18 mouse cellular contexts compared by ENCODE assay signal in the genomic region with DNA sequence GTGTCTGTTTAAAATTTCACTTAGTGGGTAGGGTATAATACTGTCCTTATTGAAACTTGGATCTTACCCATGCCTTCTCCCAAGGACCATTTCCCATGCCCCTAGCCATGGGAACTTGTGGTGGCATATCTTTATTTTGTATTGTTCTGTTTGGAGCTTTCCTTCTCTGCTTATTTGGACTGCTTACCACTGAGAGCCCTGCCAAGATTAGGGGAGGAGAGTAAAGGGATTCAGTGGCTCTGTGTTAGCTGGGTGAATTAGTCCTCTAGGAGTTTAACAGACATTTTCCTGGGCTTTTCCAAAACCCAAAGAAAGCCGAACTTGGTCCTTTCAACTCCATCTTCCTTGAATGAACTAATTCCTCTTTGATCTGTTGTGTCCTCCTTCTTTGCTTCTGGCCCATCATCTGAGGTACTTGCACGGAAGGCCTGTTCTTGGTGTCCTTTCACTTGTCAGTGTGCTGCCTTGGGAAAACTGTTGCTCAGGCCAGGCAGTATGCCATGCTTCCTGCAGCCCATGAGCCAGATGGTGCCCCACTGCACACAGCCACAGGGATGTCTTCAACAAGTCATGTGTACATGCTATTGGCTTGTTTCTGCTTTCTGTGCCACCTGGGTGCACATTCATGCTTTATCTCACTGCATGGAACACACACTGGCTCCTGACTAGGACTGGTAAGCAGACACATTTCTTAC. TPM values are rescaled to one million over a fixed set of nuclear protein-coding genes. Genes with fewer than 3 reads are reported as not detected.
DNase-seq lines count a peak whose midpoint lies in the region; ATAC-seq and TF ChIP-seq lines count a peak whose summit lies in the region.
"Had no signal": no experiment of that assay in that cellular context is flagged by ENCODE, and none has a peak within 500 bp of the region (broad histone marks: within the 10 kb centered on the region; RNA-seq: fewer than 3 reads in every experiment).

No protein-coding gene starts in this region.

- whole genome bisulfite sequencing in forebrain, postnatal 0 days = 42% methylated on average over 2 of the region's 2 CpGs
- 61% methylated on average over 2 of the region's 2 CpGs for WGBS in forebrain, embryonic 13.5 days

- peak; percentile 24 for DNase-seq in forebrain, postnatal 0 days
- no peak for DNase-seq in left cerebral cortex, adult 2 months (ENCODE audit: extremely low spot score in 1 of 2, low spot score in 2 of 2)
- no peak for DNase-seq in left cerebral cortex, postnatal 25 days (ENCODE audit: low spot score in 2 of 2)
- DNase-seq in brain, adult 2 months (ENCODE audit: low read depth, low spot score) = peak; percentile 27
- DNase-seq in brain, embryonic 14.5 days (ENCODE audit: low read depth) = peak; percentile 46
- no peak for DNase-seq in embryo, embryonic 10.5 days (ENCODE audit: low spot score)
- no peak for DNase-seq in urinary bladder, postnatal 36 days (ENCODE audit: low spot score in 2 of 2)
- DNase-seq: adrenal gland, postnatal 25 days; gastrocnemius, postnatal 36 days; kidney, adult 9 months; kidney, postnatal 4 days; lung, postnatal 14 days; thymus, postnatal 4 days had no signal

- intact Hi-C loops in left cerebral cortex, adult 2 months (cut with DNase I) = no loop called here
- intact Hi-C loops in left cerebral cortex, postnatal 25 days (cut with DNase I) = no loop called here

- H3K4me1 ChIP-seq in forebrain, postnatal 0 days (ENCODE audit: insufficient read depth) = no peaks in the 10 kb centered on the region
- H3K4me1 ChIP-seq in forebrain, embryonic 13.5 days = no peaks in the 10 kb centered on the region; the same call in 1 of the 2 replicates
- H3K4me1 ChIP-seq: limb, embryonic 15.5 days had no signal

- no peak for TF ChIP-seq POLR2A in brain, embryonic 14.5 days (IDR thresholded peaks at IDR 0.05; ENCODE audit: borderline replicate concordance, extremely low read depth, insufficient read depth, insufficient read length, poor library complexity, severe bottlenecking)

- H3K4me2 ChIP-seq in forebrain, postnatal 0 days (ENCODE audit: low read depth) = no peak overlapping the region
- no peak overlapping the region for H3K4me2 ChIP-seq in forebrain, embryonic 13.5 days
- H3K4me2 ChIP-seq: heart, embryonic 11.5 days; limb, embryonic 15.5 days had no signal

- no peaks in the 10 kb centered on the region for H3K9me3 ChIP-seq in forebrain, postnatal 0 days (ENCODE audit: low read length)
- no peaks in the 10 kb centered on the region for H3K9me3 ChIP-seq in forebrain, embryonic 13.5 days (replicated peaks)
- H3K9me3 ChIP-seq: embryonic facial prominence, embryonic 10.5 days; limb, embryonic 15.5 days had no signal

- ATAC-seq in forebrain, postnatal 0 days = peak; percentile 88
- ATAC-seq in forebrain, embryonic 13.5 days = no peak
- ATAC-seq: inflammation-experienced regulatory T-cells, adult 6 months had no signal

- no peak overlapping the region for H3K27ac ChIP-seq in forebrain, postnatal 0 days (ENCODE audit: low read depth, low read length)
- no peak overlapping the region for H3K27ac ChIP-seq in forebrain, embryonic 13.5 days
- H3K27ac ChIP-seq in left cerebral cortex, adult 2 months = peak overlapping the region; percentile 19; the same call in 1 of the 2 replicates
- H3K27ac ChIP-seq: embryonic facial prominence, embryonic 10.5 days; limb, embryonic 15.5 days had no signal

- no peaks in the 10 kb centered on the region for H3K36me3 ChIP-seq in forebrain, postnatal 0 days (ENCODE audit: insufficient read depth)
- H3K36me3 ChIP-seq in forebrain, embryonic 13.5 days (ENCODE audit: poor library complexity, severe bottlenecking) = no peaks in the 10 kb centered on the region
- H3K36me3 ChIP-seq: limb, embryonic 15.5 days had no signal

- no peak overlapping the region for H3K9ac ChIP-seq in forebrain, postnatal 0 days
- H3K9ac ChIP-seq in forebrain, embryonic 13.5 days = no peak overlapping the region
- H3K9ac ChIP-seq: limb, embryonic 15.5 days had no signal

- no peaks in the 10 kb centered on the region for H3K27me3 ChIP-seq in forebrain, postnatal 0 days (ENCODE audit: insufficient read depth, low read length)
- no peaks in the 10 kb centered on the region for H3K27me3 ChIP-seq in forebrain, embryonic 13.5 days
- H3K27me3 ChIP-seq: limb, embryonic 15.5 days had no signal

- no peak overlapping the region for H3K4me3 ChIP-seq in forebrain, postnatal 0 days (ENCODE audit: low read depth, low read length)
- no peak overlapping the region for H3K4me3 ChIP-seq in forebrain, embryonic 13.5 days
- H3K4me3 ChIP-seq in left cerebral cortex, adult 2 months = no peak overlapping the region
- H3K4me3 ChIP-seq: embryonic facial prominence, embryonic 10.5 days; limb, embryonic 15.5 days had no signal

- TF ChIP-seq CTCF in forebrain, postnatal 0 days (IDR thresholded peaks at IDR 0.05; ENCODE audit: low read depth) = no peak
- no peak for TF ChIP-seq CTCF in left cerebral cortex, adult 2 months (IDR thresholded peaks at IDR 0.05)
- no peak for TF ChIP-seq CTCF in brain, embryonic 14.5 days (IDR thresholded peaks at IDR 0.05; ENCODE audit: borderline replicate concordance, extremely low read depth, insufficient read depth, insufficient read length)

RNA-seq across cellular contexts. Expression of a gene that starts 12.2 kb away (rescaled TPM):
- total RNA-seq in forebrain, postnatal 0 days (2014; rRNA removed) = 16.7 and 19.5 TPM in 2 replicates
- 58.0 and 66.7 TPM in 2 replicates for polyA plus RNA-seq in forebrain, postnatal 0 days (2015; fragmentation: Nextera tagmentation; extraction: Ambion mirVana)
- polyA plus RNA-seq in forebrain, embryonic 13.5 days (2015; fragmentation: Nextera tagmentation; extraction: Ambion mirVana) = 31.3 and 32.0 TPM in 2 replicates
- 10 to 100 TPM; 20.7 to 21.6 TPM for total RNA-seq in left cerebral cortex, adult 2 months (2021)
- 10 to 100 TPM; 22.6 to 23.1 TPM for total RNA-seq in left cerebral cortex, postnatal 25 days (2021)
- polyA plus RNA-seq in brain, embryonic 14.5 days (2012; rRNA removed) = 11.9 and 12.6 TPM in 2 replicates

RNA-seq across cellular contexts. Expression of a gene that starts 12.3 kb away (rescaled TPM):
- 29.9 and 33.6 TPM in 2 replicates for total RNA-seq in forebrain, postnatal 0 days (2014; rRNA removed)
- 35.5 and 39.4 TPM in 2 replicates for polyA plus RNA-seq in forebrain, postnatal 0 days (2015; fragmentation: Nextera tagmentation; extraction: Ambion mirVana)
- polyA plus RNA-seq in forebrain, embryonic 13.5 days (2015; fragmentation: Nextera tagmentation; extraction: Ambion mirVana) = 31.1 and 32.6 TPM in 2 replicates
- 10 to 100 TPM; 34.4 to 40.7 TPM for total RNA-seq in left cerebral cortex, adult 2 months (2021)
- 10 to 100 TPM; 33.9 to 39.1 TPM for total RNA-seq in left cerebral cortex, postnatal 25 days (2021)
- polyA plus RNA-seq in brain, embryonic 14.5 days (2012; rRNA removed) = 28.9 and 32.0 TPM in 2 replicates

Comparison
In these comparisons a context has a peak if more than half of its experiments do, and no peak if none do; other contexts are left out.
1. DNase-seq: peak in forebrain, postnatal 0 days (single experiment), brain, adult 2 months (single experiment) and brain, embryonic 14.5 days (single experiment); none in left cerebral cortex, adult 2 months (0 of 2), left cerebral cortex, postnatal 25 days (0 of 2), embryo, embryonic 10.5 days (single experiment) and urinary bladder, postnatal 36 days (0 of 2).